Mouse (Mus musculus) mouse embryonic stem cell (cell line): ENCODE results near the gene Rpl4.
"Not testable (repeated sequence)": the region's sequence is repeated elsewhere in the genome, so short reads cannot be mapped to it uniquely, and the experiment has no call there.

Experiments used
- in situ Hi-C, 2 experiments: fragments of 300-500 bp; cut with MboI; formaldehyde crosslinking; loops; 1 replicate in 1 of 2; 3 replicates in 1 of 2; pipeline ENCODE4 v1.14.3; 2019 to 2020; ENCODE audit warnings: low sequenced_read_pairs in 2 of 2, low pct_unique_long_range_greater_than_20kb in 1 of 2, mixed read lengths in 1 of 2; ENCODE audit not compliant: unreplicated experiment in 1 of 2

The Rpl4 gene

GRCm38 (mm10) chr9:64184166-64184840 is 11.1 kb downstream of the Rpl4 start:
- in situ Hi-C loops, result no loop called here

DNA sequence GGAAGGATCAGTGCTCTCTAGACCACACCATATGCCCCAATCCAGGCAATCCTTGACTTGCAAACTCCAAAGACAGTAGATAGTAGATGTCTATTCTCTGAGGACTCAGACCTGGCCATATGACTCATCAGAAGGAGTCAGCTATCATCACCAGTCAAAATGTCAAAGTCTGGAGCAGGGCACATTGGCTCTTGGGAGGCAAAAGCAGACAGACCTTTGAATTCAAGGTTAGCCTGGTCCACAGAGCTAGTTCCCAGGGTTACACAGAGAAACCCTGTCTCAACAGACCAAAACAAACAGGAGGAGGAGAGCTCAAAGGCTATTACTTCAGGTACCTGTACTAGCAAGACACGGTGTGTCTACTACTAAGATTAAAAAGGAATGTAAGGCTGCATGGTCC is 20.7 kb downstream of the Rpl4 start:
- in situ Hi-C loops, result no loop called here

GRCm38 (mm10) chr9:64195554-64195953 is 22.4 kb downstream of the Rpl4 start:
- in situ Hi-C loops, result no loop called here

GRCm38 (mm10) chr9:64197524-64197923 is 24.3 kb downstream of the Rpl4 start:
- in situ Hi-C loops, result no loop called here

- in situ Hi-C loops, result no loop called here
Measured at GRCm38 (mm10) chr9:64198068-64198762, 25.0 kb downstream of the Rpl4 start.

- in situ Hi-C loops, result not testable (repeated sequence)
Measured at GRCm38 (mm10) chr9:64198763-64199418, 25.7 kb downstream of the Rpl4 start.

- in situ Hi-C loops, result no loop called here
Measured at GRCm38 (mm10) chr9:64199897-64200296, 26.7 kb downstream of the Rpl4 start.

GRCm38 (mm10) chr9:64202331-64202730 is 29.2 kb downstream of the Rpl4 start:
- in situ Hi-C loops, result no loop called here

DNA sequence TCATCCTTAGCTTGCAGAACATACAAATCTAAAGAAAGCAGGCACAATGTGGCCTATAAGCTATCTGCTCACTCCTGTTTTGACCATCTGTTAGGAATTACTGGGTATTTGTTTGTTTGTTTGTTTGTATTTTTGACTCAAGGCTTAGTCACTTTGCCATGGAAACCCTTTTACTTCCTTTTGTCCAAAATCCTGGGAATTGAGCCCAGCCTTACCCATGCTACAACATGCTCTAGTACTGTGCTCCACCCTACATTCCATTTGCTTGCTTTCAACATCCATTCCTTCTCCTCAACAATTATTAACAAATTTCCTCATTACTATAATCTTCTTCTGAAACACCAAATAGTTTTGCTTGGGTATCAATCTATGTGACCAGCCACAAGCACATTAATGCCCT is 29.7 kb downstream of the Rpl4 start:
- in situ Hi-C loops, result no loop called here

DNA sequence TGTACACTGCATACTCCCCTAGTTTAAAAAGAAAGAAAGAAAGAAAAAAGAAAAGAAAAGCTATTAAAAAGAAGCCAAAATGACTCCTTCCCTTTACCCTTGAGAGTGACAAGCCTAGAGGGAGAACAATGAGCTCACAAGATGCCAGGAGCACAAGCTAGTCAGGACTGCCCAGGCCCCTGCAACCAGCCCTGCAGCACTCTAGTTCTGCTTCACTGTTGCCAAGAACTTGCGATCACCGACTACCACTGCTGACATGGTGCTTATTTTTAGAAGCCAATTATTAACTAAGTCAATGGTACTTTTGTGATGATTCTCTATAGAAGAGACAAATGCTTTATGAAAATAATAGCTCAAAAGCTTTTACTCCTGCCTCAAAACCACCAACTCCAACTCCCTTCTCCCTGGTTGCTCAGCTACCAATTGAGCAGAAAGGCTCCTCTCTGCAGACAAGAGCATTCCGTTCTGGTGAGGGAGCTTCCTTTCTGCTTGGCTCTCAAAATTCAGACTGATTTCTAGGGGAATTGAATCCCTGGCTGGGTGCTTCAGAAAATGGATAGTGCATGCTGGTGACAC is 34.4 kb downstream of the Rpl4 start:
- in situ Hi-C loops, result no loop called here

DNA sequence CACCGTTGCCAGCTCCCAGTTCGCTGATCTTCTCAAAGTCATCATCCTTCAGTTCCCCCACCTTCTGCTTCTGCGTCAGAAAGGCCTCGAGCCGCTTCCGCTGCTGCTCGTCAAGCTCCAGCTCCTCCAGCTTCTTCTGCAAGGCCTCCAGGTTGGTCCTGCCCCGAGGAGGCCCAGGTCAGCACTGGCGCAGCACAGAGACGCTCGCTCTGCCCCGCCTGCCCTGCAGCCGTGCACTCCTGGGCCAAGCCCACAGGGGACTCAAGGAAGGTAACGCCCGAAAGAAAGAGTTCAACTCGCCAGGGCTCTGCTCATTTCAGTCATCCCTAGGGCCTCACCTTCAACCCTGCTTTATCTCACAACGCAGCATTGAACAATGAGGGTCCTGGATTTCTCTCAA is 41.3 kb downstream of the Rpl4 start:
- in situ Hi-C loops, result no loop called here

DNA sequence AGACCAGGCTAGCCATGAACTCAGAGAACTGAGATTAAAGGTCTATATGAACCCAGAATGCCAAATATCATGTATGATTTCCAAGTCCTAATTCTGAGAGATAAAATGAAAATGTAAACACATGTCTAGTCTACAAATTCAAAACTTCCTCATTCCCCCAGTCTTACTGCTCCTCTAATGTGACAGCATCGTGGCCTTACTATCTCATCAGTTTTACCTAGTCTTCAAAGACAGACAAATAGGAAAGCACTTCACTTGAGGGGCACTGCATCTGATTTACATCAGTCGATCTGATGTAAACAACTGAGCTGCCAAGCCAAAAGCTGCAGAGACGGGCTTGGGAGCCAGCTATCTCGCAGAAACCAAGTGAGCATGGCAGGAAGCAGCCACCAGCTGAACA is 42.9 kb downstream of the Rpl4 start:
- in situ Hi-C loops, result no loop called here

- in situ Hi-C loops, result no loop called here
Measured at GRCm38 (mm10) chr9:64216641-64217040, 43.5 kb downstream of the Rpl4 start.

DNA sequence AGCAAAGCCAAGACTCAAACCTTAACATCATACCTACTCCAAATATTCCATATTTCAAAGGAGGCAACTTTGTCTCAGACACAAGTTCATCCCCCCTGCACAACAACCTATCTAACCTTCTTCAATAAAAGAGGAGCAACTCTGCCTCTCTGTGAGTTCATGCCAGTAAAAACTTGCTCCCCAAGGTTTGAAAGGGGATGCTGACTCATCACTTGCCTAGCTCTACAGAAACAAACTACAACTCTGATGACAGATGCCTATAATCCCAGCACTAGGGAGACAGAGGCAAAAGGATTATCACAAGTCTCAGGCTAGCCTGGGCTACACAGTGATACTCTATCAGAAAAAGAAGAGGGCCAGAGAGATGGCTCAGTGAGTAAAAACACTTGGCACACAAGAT is 44.7 kb downstream of the Rpl4 start:
- in situ Hi-C loops, result no loop called here

DNA sequence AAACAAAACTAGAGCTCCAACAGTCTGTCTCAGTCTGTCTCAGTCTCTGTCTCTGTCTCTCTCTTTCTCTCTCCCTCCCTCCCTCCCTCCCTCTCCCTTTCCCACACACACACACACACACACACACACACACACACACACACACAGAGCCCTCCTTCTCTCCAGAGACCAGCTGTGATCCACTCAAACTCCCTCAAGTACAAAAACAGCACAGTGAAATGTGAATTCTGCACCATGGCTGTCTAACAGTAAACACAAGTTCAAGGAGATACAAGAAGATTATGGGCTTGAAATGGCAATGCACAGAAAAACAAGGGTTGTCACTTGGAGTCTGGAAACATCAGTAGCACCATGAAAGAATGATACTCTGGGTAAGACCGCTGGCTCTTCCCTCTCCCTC is 46.1 kb downstream of the Rpl4 start:
- in situ Hi-C loops, result no loop called here

DNA sequence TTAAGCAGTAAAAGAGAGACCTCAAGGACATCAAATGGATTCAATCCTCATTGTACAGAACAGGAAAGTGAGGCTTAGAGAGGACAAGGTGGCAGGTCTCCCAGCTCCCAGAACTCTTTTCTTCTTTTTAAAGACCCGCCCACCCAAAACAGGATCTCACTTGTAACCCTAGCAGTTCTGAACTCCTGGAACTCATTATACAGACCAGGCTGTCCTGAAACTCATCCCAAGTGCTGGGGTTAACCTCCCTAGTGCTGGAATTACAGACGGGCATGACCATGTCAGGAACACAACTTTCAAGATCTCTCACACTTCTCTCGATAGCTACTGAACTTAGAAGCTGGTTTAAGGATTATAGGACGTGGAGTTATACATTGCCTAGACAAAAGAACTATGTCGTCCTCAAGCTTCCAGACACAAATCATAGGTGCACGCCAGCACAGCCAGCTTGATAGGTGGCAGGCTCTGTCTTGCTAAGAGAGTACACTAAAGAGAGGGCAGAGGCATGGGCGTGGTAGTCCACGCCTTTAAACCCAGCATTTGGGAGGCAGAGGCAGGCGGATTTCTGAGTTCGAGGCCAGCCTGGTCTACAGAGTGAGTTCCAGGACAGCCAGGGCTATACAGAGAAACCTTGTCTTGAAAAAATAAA is 46.7 kb downstream of the Rpl4 start:
- in situ Hi-C loops, result no loop called here

DNA sequence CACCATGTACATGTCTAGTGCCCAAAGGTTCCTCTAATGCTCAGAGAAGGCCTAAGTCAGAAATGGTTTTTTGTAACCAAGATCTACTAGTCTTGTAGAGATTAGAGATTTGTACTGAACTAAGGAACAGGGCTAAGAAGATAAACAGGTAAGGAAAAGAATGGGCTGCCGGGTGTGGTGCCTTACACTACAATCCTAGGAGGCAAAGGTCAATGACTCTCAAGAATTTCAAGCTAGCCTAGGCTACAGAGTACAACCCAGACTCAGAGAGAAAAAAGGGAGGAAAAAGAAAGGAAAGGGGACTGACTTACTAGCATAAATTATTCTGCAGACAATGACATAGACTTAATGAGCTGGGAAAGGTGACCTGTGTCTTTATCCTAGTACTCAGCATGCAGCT is 47.4 kb downstream of the Rpl4 start:
- in situ Hi-C loops, result no loop called here

- in situ Hi-C loops, result no loop called here
Measured at GRCm38 (mm10) chr9:64221480-64221879, 48.3 kb downstream of the Rpl4 start.

DNA sequence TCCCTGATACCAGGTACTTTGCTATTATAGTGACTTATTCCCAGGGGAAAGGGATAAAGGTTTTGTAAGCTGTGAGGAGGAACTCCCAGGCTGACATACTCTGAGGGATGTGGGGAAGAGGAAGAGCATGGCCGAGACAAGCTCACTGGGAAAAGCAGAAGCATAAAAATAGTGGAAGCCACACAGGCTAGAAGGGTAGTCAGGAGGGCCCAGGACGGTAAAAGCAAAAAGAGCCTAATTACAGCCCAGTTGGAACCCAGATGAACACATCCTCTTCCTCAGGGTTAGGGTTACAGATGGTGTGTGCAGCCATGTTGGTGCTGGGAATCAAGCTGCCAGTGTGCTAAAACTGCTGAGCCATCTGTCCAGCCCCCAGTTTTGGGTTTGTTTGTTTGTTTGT is 48.9 kb downstream of the Rpl4 start:
- in situ Hi-C loops, result no loop called here
